Mouse (Mus musculus) lung, embryonic 15.5 days (tissue): ENCODE data around the gene Fdxr. TPM values are rescaled to one million over a fixed set of nuclear protein-coding genes. Genes with fewer than 3 reads are reported as not detected.

ENCODE experiments used
- ATAC-seq: fragments of 200-750 bp; cut with Nextera tagmentation; 2 replicates; pipeline ENCODE4 v1.8.0; 2017; ENCODE audit warnings: moderate number of reproducible peaks, borderline replicate concordance; ENCODE audit not compliant: low FRiP score, low TSS enrichment; ENCODE audit errors: extremely low read depth
- H3K27ac ChIP-seq: fragments of 300-500 bp; sonication (generic); 2 replicates; pipeline ENCODE4 v1.5.1; 2015; ENCODE audit warnings: moderate library complexity, mild to moderate bottlenecking, inconsistent platforms
- H3K27me3 ChIP-seq: fragments of 300-500 bp; sonication (generic); 2 replicates; pipeline ENCODE4 v1.6.1; 2015; ENCODE audit warnings: inconsistent platforms
- H3K36me3 ChIP-seq: fragments of 300-500 bp; sonication (generic); 2 replicates; pipeline ENCODE4 v1.6.1; 2015; ENCODE audit warnings: inconsistent platforms
- H3K4me1 ChIP-seq: fragments of 300-500 bp; sonication (generic); 2 replicates; pipeline ENCODE4 v1.6.1; 2015; ENCODE audit warnings: inconsistent platforms
- H3K4me2 ChIP-seq: fragments of 300-500 bp; sonication (generic); 2 replicates; pipeline ENCODE4 v1.6.1; 2015; ENCODE audit warnings: inconsistent platforms, mild to moderate bottlenecking, moderate library complexity
- H3K4me3 ChIP-seq: fragments of 300-500 bp; sonication (generic); 2 replicates; pipeline ENCODE4 v1.5.1; 2015; ENCODE audit warnings: mild to moderate bottlenecking, inconsistent platforms
- H3K9ac ChIP-seq: fragments of 300-500 bp; sonication (generic); 2 replicates; pipeline ENCODE4 v1.6.1; 2015; ENCODE audit warnings: inconsistent platforms
- H3K9me3 ChIP-seq: fragments of 300-500 bp; sonication (generic); 2 replicates; pipeline ENCODE4 v1.6.1; 2016; ENCODE audit warnings: inconsistent platforms
- WGBS: fragments of 180-500 bp; shearing (Covaris S2); methylation state at CpG from one replicate; pipeline ENCODE4 v1.1.7; 2015; 5-methylcytosine and 5-hydroxymethylcytosine counted together
- polyA plus RNA-seq: library from polyadenylated mRNA; unstranded; fragments of >200 nt; fragmentation: Nextera tagmentation; extraction: Ambion mirVana; gene quantifications from 2 replicates; pipeline ENCODE4 v1.2.1, GENCODE M21; 2015

Gene Fdxr
- polyA plus RNA-seq, 1 experiment from 2014 or later, result 15.8 TPM

GRCm38 (mm10) chr11:115265771-115266399, 11.0 kb downstream of the Fdxr start:
- H3K4me1 ChIP-seq, result peaks cover 24% of the 10 kb centered on the region
- H3K9ac ChIP-seq, result no peak overlapping the region
- H3K27me3 ChIP-seq, result peaks cover 86% of the 10 kb centered on the region
- H3K4me2 ChIP-seq, result no peak overlapping the region
- ATAC-seq, result no peak
- H3K27ac ChIP-seq, result no peak overlapping the region
- peaks cover 6% of the 10 kb centered on the region; the same call in 1 of the 2 replicates for H3K36me3 ChIP-seq
- WGBS, result 2% methylated on average over 20 of the region's 20 CpGs
- no peak overlapping the region for H3K4me3 ChIP-seq
- no peaks in the 10 kb centered on the region for H3K9me3 ChIP-seq

- H3K27me3 ChIP-seq, result peaks cover 94% of the 10 kb centered on the region
- no peak for ATAC-seq
- H3K4me2 ChIP-seq, result peak overlapping the region; percentile 31; the same call in 1 of the 2 replicates
- no peak overlapping the region for H3K27ac ChIP-seq
- 7% methylated on average over 39 of the region's 39 CpGs for WGBS
- H3K4me3 ChIP-seq, result no peak overlapping the region
- peaks cover 26% of the 10 kb centered on the region for H3K4me1 ChIP-seq
- no peaks in the 10 kb centered on the region for H3K9me3 ChIP-seq
- H3K9ac ChIP-seq, result no peak overlapping the region
- H3K36me3 ChIP-seq, result peaks cover 6% of the 10 kb centered on the region; the same call in 1 of the 2 replicates
Measured at GRCm38 (mm10) chr11:115264862-115265668, 11.8 kb downstream of the Fdxr start.

GRCm38 (mm10) chr11:115264136-115264861, 12.6 kb downstream of the Fdxr start:
- no peak overlapping the region for H3K9ac ChIP-seq
- H3K9me3 ChIP-seq, result no peaks in the 10 kb centered on the region
- no peak overlapping the region for H3K4me2 ChIP-seq
- WGBS, result 53% methylated on average over 7 of the region's 7 CpGs
- peaks cover 100% of the 10 kb centered on the region for H3K27me3 ChIP-seq
- ATAC-seq, result no peak
- peaks cover 6% of the 10 kb centered on the region; the same call in 1 of the 2 replicates for H3K36me3 ChIP-seq
- no peak overlapping the region for H3K4me3 ChIP-seq
- H3K4me1 ChIP-seq, result peaks cover 33% of the 10 kb centered on the region
- H3K27ac ChIP-seq, result no peak overlapping the region

GRCm38 (mm10) chr11:115262954-115263353, 13.9 kb downstream of the Fdxr start:
- no peak overlapping the region for H3K4me3 ChIP-seq
- H3K27me3 ChIP-seq, result peaks cover 100% of the 10 kb centered on the region
- H3K4me2 ChIP-seq, result no peak overlapping the region
- no peaks in the 10 kb centered on the region for H3K9me3 ChIP-seq
- 69% methylated on average over 11 of the region's 11 CpGs for WGBS
- H3K36me3 ChIP-seq, result no peaks in the 10 kb centered on the region
- no peak for ATAC-seq
- H3K27ac ChIP-seq, result no peak overlapping the region
- H3K9ac ChIP-seq, result no peak overlapping the region
- H3K4me1 ChIP-seq, result peaks cover 39% of the 10 kb centered on the region

GRCm38 (mm10) chr11:115259134-115259533, 17.7 kb downstream of the Fdxr start:
- H3K9me3 ChIP-seq, result no peaks in the 10 kb centered on the region
- peaks cover 99% of the 10 kb centered on the region for H3K27me3 ChIP-seq
- H3K4me1 ChIP-seq, result peaks cover 17% of the 10 kb centered on the region
- WGBS, result 19% methylated on average over 4 of the region's 4 CpGs
- no peak overlapping the region for H3K27ac ChIP-seq
- H3K4me3 ChIP-seq, result no peak overlapping the region
- ATAC-seq, result no peak; the same call in 1 of the 2 replicates
- H3K4me2 ChIP-seq, result no peak overlapping the region
- H3K36me3 ChIP-seq, result no peaks in the 10 kb centered on the region
- no peak overlapping the region for H3K9ac ChIP-seq

GRCm38 (mm10) chr11:115257775-115258510, 18.9 kb downstream of the Fdxr start:
- H3K9ac ChIP-seq, result no peak overlapping the region
- H3K27me3 ChIP-seq, result peaks cover 98% of the 10 kb centered on the region
- ATAC-seq, result no peak
- no peaks in the 10 kb centered on the region for H3K9me3 ChIP-seq
- no peak overlapping the region for H3K27ac ChIP-seq
- peak overlapping the region; percentile 33 for H3K4me2 ChIP-seq
- WGBS, result 16% methylated on average over 59 of the region's 59 CpGs
- peaks cover 17% of the 10 kb centered on the region for H3K4me1 ChIP-seq
- H3K4me3 ChIP-seq, result no peak overlapping the region
- H3K36me3 ChIP-seq, result no peaks in the 10 kb centered on the region

- ATAC-seq, result no peak
- Histone ChIP-seq H3K4me3 (no peak overlapping the region), H3K4me2 (no peak overlapping the region), H3K4me1 (peaks cover 10% of the 10 kb centered on the region), H3K36me3 (no peaks in the 10 kb centered on the region), H3K27ac (no peak overlapping the region), H3K27me3 (peaks cover 96% of the 10 kb centered on the region), H3K9ac (no peak overlapping the region), H3K9me3 (no peaks in the 10 kb centered on the region)
- 56% methylated on average over 3 of the region's 3 CpGs for WGBS
Measured at GRCm38 (mm10) chr11:115251258-115251657, 25.6 kb downstream of the Fdxr start.

GRCm38 (mm10) chr11:115250405-115251090, 26.3 kb downstream of the Fdxr start:
- no peak overlapping the region for H3K27ac ChIP-seq
- H3K4me1 ChIP-seq, result peaks cover 10% of the 10 kb centered on the region
- H3K36me3 ChIP-seq, result no peaks in the 10 kb centered on the region
- peak overlapping the region; percentile 34 for H3K4me3 ChIP-seq
- H3K27me3 ChIP-seq, result peaks cover 95% of the 10 kb centered on the region
- no peak for ATAC-seq
- no peaks in the 10 kb centered on the region for H3K9me3 ChIP-seq
- no peak overlapping the region for H3K9ac ChIP-seq
- 2% methylated on average over 29 of the region's 36 CpGs for WGBS
- H3K4me2 ChIP-seq, result peak overlapping the region; percentile 59

GRCm38 (mm10) chr11:115249721-115250404, 27.0 kb downstream of the Fdxr start:
- no peak; the same call in 1 of the 2 replicates for ATAC-seq
- Histone ChIP-seq H3K4me1 (peaks cover 10% of the 10 kb centered on the region), H3K27me3 (peaks cover 88% of the 10 kb centered on the region), H3K27ac (no peak overlapping the region), H3K4me2 (peak overlapping the region; percentile 59), H3K4me3 (peak overlapping the region; percentile 34), H3K9me3 (no peaks in the 10 kb centered on the region), H3K36me3 (no peaks in the 10 kb centered on the region), H3K9ac (no peak overlapping the region)
- WGBS, result 3% methylated on average over 59 of the region's 63 CpGs

GRCm38 (mm10) chr11:115247945-115248344, 28.9 kb downstream of the Fdxr start:
- Histone ChIP-seq H3K9me3 (no peaks in the 10 kb centered on the region), H3K36me3 (no peaks in the 10 kb centered on the region), H3K4me3 (no peak overlapping the region), H3K27me3 (peaks cover 71% of the 10 kb centered on the region), H3K4me2 (no peak overlapping the region), H3K4me1 (peaks cover 10% of the 10 kb centered on the region), H3K27ac (no peak overlapping the region), H3K9ac (no peak overlapping the region)
- WGBS, result 54% methylated on average over 6 of the region's 6 CpGs
- ATAC-seq, result no peak
